Mouse (Mus musculus) ovary, postnatal 36 days (tissue): Measurements from ENCODE around the gene Nhs.

Experiments
- DNase-seq: peaks from one replicate; pipeline ENCODE4 v3.0.0; 2022; ENCODE audit warnings: low spot score, mixed read lengths

The Nhs gene

DNA sequence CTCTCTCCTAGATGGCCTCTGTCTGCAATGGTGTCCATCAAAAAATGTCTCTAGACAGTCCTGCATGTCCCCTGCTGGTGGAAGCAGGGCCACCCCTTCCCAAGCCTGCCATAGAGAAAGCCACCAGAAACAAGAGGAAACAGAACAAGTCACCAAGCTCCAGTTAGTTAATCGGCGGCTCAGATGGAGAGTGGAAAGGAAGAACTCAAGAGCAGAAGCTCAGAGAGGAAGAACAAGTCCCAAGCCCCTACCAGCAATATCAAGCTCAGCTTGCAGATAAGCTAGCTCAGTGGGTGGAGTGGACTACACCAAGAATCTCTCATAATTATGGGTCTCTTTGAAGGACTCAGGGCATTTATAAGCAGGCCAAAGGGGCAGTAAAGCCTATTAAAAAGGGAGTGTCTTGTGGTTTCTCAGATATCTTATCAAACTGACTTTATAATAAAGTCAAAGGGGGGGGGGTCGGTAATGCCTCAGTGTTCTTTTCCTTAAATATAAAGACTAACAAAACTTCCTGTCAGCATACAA is 139.4 kb downstream of the Nhs start:
- DNase-seq: no peak

DNA sequence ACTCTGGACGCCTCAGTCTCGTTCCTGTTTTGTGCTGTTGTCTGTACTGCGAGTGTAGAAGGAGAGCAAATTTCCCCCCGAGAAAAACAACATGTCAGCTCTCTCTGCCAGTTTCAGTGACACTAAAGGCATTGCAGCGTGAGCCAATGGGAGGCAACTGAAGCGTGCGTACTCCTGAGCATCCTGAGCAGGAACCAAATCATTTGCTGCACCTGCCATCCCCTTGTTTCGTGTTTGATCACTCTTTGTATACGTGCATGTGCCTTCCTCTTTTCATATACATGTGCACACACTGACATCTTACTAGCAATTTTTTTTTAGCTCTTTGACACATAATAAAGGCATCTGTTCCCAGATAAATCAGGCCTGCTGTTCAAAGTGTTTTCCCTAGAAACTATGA is 142.1 kb downstream of the Nhs start:
- DNase-seq: no peak

DNA sequence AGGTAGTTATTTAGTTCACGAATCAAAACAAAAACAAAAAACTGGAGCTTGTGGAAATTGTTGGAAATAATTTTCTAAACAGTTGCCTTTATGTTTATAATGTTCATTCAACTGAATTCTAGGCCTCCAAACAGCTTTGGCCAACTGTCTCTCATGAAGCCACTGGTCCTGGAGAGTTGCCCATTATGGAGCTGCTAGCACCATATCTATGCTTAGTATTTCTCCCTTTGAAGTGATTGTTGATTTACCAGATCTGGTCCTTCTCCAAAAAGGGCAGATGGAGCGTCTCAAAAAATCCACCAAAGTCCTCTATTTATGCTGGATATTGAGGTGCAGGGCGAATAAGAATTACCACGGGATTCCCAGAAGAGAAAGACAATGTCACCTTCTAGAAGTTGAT is 147.0 kb downstream of the Nhs start:
- no peak for DNase-seq

DNA sequence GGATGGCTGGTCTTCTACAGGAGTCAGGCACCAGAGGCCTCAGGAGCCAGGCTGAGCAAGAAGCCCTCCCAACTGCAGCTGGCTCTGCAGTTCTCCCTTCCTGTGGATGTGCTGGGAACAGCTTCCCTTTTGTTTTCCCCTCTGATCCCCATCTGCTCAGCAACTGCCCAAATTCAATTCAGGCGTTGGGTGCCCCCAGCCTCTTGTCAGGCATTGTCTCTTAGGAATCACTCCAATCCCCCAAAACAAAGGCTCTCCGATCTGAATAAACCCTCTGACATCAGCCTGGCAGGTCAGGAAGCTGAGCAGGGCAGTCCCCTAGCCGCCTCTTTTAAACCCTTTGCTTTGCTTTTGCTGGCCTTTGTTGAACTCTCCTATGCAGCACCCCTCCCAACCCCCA is 149.7 kb downstream of the Nhs start:
- no peak for DNase-seq

DNA sequence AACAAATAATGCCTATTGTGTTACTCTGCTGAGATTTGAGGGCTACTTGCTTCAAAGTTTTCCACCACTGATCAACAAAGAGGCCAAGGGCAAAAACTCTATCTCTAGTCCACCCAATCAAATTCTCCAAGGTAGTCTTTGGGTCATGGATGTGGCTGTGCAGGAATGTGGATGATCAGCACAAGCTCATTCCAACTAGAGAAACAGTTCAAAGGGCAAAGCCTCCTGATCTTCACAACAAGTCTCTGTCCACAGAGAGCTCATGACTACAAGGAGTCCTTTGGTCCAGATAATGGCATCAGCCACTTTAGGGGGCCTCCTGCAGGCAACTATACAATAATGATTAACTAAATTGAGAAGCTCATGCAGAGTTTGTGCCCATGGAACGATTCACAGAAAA is 155.7 kb downstream of the Nhs start:
- no peak for DNase-seq

DNA sequence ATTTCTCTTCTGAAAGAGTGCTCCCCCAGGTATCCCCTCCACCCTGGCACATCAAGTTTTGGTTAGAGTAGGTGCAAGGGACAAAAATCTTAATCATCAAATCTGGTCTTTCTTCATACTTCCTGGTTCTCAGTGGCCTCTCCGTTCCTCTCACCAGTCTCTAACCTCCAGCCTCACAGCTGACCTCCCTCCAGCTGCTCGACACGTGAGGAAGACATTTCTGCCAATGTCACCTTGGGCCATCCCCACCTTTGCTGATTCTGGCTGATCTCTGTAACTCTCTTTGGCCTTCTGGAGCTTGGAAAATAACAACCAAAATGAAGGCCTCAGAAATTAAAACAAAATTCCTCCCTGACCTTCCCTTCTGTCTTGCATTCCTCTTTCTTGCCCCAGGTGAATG is 160.7 kb downstream of the Nhs start:
- DNase-seq: no peak

DNA sequence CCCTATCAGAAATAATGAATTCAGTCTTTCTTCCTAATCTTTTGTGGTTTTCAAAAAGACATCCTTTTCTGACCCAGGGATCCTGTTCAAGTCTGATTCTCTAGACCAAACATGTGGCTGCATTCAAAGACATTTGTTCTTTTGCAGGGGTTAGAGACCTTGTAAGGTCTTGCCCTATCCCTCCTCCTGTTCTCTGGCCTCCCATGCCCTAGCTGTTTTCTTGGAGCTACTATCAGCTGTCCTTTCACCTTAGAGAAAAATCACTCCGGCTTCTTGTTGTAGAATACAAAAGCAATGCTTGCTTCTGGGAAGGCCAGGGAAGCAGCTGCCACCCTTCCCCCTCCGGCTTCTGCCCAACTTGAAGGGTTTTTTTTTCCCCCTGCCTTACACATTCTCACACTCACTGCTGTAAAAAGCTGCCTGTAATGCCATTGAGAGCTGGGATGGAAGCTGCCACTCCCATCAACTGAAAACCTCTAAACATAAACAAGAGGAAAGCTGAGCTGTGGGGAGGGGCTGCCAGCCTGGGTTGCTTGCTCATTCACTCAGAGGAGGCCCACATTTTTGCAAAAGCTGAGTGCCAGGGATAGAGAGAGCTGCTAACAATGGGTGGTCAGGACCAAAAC is 162.2 kb downstream of the Nhs start:
- DNase-seq: no peak

DNA sequence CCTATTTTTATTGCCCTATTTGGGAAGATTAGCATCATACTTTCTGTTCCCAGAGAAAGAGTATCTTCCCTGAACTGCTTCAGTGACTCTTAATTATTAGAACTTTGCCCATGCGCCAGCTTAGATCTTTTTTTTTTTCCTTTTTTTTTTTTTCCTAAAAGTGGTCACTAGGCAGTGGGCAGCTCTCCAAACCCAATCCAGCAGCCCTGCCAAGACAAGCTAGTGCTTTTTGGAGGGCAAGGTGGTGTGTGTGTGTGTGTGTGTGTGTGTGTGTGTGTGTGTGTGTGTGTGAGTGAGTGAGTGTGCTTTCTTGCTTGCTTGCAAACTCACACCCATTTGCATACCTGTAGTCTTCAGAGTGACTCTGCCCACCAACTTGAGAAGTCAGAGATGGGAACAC is 169.4 kb downstream of the Nhs start:
- no peak for DNase-seq

DNA sequence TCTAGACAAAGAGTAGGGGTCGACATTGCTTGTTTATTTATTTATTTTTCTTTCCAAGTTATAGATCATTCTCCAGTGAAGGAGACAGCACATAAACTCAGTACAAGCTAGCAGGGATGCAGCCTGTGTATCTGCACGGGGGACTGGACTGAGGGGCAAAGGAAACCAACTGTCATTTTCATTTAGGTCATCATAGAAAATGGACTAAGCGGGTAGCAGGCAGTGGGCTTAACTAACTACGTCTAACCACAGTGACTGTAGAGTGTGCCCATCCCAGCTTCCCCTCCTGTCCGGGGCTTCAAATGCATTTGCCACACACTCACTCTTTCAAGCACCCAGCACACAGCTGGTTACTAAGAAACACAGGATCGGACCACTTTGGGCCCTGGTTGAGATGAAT is 174.6 kb downstream of the Nhs start:
- DNase-seq: no peak

DNA sequence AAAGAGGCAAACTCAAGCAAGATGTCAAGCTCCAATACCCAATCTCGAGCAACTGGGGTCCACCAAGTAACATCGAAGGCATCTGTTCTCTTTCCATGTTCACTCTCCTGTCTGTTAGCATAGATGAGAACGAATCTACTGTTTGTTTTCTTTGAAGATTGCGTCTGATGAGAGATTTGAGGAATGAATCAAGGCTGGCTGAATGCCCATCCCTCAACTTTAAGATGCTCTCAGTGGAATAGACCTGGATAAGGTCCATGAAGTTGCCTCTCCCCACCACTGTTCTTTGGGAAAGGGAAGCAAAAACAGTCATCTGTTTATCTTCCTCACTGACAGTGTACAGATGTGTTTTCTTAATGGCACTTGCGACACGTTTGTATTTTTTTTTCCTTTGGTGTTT is 178.1 kb downstream of the Nhs start:
- DNase-seq: no peak

DNA sequence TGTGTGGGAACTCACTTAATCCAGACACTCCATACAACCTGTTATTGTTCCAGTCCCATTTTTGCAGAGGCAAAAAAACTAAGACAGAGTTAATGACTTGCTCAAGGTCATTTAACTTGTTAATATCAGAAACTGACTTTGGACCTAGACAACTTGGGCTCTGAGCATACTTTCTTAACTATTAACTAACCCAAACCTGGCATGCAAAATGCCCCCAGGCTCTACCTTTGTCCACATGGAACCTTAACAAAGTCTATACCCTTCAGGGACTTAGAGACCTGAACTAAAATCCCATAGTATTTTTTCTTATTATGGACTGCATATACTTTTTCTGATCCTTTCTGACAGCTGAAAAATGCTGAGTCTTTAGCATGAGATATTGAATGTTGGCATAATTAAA is 179.6 kb downstream of the Nhs start:
- DNase-seq: no peak

DNA sequence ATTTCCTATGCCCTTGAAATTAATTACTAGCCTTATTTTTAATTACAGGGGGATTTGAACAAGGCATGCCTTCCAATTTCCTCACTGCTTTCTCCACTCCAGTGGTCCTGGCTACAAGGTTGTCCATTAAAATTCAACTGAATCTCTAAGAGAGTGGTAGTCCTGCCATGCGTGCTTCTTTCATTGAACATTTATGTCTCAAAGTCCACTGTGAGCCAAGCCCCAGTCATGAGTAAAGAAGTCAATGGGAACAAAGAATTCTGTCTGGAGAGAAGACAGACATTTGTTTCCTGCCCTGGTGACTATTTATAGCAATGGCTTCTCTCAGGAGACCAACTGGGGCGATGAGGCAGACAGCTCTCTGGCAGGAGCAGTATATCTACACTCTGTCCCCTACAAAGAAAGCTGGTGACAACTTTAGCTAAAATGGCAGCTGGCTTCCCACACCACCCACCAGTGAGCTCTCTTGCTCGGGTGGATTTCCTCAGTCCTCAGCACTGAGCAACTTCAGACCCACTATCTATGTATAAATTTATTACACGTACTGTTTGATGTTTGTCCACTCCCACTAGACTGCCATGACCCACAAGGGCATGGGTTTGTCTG is 182.2 kb downstream of the Nhs start:
- DNase-seq: no peak

DNA sequence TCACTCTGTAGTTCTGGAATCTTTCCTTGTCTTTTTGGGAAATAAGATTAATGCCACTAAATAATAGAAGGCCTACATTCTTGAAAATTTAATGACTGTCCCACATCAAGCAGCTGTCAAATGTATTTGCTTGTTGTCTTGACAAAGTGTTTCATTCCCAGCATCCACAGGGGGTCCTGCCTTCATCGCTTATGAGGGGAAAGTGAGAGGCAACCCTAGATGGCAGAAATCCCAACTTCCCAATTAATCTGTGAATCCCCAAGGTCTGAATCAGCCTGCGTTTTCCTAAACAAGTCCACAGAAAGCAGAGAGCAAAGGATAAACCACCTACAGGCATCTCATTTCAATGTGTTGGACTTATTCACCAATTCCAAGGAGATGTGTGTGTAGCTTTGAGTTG is 183.2 kb downstream of the Nhs start:
- DNase-seq: no peak

DNA sequence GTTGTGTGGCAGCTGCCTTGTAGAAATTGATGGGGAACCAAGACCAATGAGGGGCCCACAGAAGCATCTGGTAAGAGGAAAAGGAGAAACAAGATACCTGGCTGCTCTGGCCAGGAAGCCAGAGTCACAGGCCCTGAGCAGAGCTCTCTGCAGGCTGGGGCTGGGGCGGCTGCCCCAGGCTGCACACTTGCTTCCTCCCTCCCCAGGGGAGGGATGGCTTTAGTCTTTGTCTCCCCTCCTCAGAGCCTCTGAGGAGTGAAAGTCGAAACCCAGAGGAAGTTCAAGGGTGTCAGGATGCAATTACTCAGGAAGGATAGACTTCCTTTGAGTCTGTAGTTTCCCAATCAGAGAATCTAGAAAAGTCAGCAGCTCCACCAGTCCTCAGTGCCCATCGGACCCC is 186.0 kb downstream of the Nhs start:
- no peak for DNase-seq

DNA sequence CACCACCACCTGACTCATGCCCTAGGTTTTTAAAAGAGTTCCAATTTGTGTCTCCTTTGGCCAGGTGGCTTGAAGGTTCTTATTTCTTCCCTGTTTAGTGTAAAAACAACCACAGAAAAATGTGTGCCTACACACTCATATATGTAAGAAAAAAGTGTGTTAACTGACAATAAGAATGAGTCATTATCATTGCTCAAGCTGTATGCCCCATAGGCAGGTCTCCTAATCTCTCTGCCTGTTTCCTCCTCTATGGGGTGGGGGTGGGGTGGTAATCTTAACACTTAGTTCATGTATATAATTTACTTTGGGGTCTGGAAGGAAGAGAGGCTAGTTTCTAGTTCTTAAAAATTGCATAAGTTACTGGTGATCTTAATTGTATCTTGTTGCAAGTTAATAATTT is 186.8 kb downstream of the Nhs start:
- DNase-seq: no peak

DNA sequence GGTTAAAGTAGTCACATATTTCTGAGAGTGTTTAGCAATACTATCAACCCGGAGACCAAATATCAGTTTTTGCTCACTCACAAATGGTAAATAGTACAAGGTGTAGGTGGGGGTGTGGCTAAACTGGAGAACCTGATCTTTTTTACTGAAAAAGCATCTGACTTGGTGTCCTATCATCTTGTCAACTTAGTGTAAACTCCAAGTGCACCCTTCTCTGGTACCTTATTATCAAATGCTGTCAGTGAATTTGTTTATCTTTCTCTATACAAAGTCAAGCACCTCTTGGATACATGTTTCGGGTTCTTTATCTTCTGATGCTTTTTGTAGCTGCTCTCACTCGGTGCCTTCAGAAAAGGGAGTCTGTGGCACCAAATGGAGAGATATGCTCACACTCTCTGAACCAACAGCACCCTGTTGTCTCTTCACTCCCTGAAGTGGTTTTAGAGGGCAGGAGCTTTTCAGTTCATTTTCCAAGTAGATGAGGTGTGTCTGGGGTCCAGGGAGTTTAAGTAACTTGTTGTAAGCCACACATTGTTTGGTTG is 187.5 kb downstream of the Nhs start:
- DNase-seq: no peak

DNA sequence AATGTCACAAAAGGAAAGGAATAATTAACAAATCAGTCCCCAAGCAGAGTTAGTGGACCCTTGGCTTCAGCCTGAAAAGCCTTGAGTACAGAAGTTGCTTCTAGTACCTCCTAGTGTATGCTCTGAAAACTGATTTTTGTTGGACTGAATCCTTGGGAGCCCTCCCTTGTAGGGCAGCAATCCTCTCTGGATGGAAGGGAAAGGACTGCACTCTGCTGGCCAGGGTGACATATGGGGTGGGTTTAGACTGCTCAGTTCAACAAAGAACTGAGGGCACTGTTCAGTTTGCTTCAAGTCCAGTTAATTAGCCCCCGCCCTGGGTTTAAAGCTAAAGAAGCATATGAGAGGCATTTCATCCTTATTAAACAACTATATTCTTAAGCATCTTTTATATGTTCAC is 188.4 kb downstream of the Nhs start:
- no peak for DNase-seq

DNA sequence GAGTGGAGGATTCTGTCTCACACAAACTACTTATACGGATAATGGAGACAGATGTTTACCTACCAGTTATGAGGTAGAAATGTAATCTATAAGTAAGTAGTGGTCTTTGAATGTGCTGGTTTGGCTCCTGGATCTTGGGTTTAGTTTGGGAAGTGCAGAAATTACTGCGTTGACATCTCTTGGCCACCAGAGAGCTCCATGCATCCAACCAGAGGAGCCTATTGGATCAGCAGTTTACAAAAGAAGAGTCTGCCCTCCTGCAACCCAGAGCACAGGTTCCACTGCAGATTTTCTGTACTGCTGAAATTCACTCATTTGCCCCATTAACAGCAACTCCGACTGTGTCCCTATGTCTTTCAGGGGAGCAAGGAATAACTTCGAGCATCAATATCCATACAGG is 191.8 kb downstream of the Nhs start:
- DNase-seq: no peak

DNA sequence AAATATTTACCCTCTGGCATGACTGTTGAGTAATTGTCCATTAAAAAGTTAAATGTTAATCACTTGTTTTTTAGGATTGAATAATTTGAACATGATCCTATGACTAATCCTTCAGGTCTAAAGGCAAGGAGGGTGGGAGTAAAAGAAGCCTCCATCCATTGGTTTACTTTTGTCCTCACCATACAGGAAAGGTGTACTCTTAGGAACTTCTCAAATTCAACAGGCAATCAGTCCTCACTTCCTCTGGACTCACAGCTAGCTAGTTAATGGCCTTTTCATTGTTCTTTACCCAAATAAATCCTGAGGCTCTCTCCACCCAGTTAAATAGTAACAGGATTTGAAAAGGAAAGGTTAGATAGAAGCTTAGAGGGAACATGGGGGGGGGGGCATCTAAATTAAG is 196.2 kb downstream of the Nhs start:
- no peak for DNase-seq

DNA sequence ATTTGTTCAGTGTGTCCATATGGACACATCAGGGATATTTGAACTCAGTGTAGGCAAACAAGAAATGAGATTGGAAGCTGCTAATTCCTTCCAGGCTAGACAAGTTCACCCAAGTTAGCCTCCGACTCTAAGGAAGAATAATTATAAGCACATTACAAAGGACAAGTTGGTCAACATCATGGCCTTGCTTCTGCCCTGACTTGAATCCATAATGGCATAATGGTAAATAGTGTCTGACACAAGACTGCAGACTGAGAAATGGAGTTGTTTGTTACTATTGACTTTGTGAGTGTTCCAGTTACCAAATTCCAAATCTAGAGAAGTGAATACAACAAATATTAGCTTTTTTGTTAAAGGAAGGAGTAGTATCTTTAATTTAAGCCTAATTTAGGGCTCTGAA is 196.7 kb downstream of the Nhs start:
- no peak for DNase-seq

DNA sequence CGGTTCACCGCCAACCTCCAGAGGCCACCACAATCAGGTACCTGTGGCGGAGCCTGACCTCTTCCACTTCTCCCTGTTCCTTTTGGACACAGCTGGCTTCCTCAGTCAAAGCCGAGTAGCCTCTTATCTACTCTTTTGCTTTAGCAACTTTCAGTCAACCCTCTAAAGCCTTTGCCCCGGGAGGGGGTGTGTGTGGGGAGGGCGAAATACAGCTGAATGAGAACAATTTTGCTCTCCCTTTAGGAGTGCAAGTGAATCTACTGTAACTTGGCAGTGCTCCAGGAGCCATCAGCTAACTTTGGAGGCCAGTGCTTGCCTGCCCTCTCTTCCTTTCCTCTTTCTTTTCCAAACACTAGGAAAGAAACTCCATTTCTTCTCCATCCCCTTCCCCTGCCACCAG is 197.8 kb downstream of the Nhs start:
- no peak for DNase-seq

DNA sequence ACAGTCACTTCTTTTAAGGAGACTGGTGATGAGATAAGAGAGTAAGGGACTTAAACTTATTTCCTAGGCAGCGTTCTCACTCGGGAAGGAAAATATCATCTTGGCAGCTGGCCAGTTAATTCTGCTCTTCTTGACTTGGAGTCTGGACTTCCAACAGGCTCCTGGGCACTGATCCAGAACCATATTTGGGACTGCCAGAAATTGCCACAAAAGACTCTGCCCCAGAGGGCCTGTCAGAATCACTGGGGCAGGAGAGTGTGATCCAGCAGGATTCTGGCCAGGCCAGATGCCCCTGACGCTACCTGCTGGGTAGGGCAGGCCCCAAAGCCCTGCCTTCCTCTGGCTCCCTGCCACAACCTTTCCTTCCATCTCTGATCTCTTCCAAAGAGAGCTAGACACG is 198.4 kb downstream of the Nhs start:
- DNase-seq: peak; percentile 17

DNA sequence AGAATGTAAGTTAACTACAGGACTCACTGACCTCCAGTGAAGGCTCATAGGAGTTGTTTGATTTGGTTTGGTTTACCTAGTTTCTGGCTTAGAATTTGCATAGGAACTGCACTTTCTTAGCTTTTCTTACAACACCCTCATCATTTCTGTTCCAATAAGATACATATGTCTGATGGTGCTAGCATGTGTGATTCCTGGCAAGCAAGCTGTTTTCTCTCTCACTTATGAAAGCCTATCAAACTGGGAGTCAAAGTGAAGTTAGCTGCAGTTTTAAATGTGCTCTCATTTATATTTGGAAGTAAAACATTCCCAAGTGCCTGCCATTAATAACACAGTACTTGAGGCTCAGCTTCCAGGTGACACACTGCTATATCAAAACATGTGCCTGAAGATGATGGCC is 207.2 kb downstream of the Nhs start:
- DNase-seq: no peak

DNA sequence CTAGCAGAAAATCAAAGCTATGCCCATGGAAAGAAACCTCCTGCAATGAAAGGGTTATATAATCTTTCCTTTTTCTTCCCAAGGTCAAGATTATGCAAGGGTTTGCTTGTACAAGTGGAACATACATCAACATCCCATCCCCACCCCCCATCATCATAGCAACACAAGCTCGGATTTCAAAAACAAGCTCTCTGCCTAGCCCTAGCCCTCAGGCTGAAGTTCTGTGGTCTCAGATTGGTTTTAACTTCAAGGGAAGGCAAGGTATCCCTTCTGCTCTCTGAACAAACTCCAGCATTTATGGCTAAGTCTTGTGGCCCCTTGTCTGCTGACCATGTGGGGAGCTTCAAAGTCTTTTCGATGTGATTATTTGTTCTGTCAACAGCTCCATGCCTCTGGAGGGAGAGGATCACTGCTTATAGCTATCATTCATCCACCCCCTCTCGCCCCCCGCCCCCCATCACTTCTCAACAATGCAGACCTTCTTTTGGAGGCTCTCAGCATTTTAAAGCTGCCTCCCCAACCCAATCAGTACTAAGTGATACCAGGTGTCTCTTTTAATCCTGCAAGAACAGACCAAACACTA is 216.3 kb downstream of the Nhs start:
- DNase-seq: no peak
